Mouse (Mus musculus): ENCODE results near the gene Capza2. TPM values are rescaled to one million over a fixed set of nuclear protein-coding genes. Genes with fewer than 3 reads are reported as not detected.

Capza2 gene
- 162 and 163 TPM in 2 replicates for polyA plus RNA-seq (2012; rRNA removed)

GRCm38 (mm10) chr6:17635615-17636284 is at the start of gene Capza2:
Gene Capza2 (plus strand): TSS chr6:17636234.
- TF ChIP-seq POLR2A (IDR thresholded peaks at IDR 0.05; ENCODE audit: extremely low read depth, insufficient read depth, low read length) = no peak
- no peak for TF ChIP-seq CTCF (IDR thresholded peaks at IDR 0.05; ENCODE audit: extremely low read depth, insufficient read depth, low read length)
- H3K27ac ChIP-seq (ENCODE audit: insufficient read depth, low read length) = peak within 1 kb of the TSS; percentile 29; the same call in 1 of the 2 replicates
- peak within 1 kb of the TSS; percentile 85 for H3K4me3 ChIP-seq (ENCODE audit: insufficient read depth, low read length)
- 0 out of 2 replicates have a peak, but pooled peaks cover 1% of the 10 kb centered on the region for H3K4me1 ChIP-seq (ENCODE audit: control insufficient read depth, insufficient read depth, low read length)

- no peak overlapping the region for H3K4me3 ChIP-seq (ENCODE audit: insufficient read depth, low read length)
- TF ChIP-seq POLR2A (IDR thresholded peaks at IDR 0.05; ENCODE audit: extremely low read depth, insufficient read depth, low read length) (no peak), CTCF (IDR thresholded peaks at IDR 0.05; ENCODE audit: extremely low read depth, insufficient read depth, low read length) (peak; percentile 97)
- H3K4me1 ChIP-seq (ENCODE audit: control insufficient read depth, insufficient read depth, low read length) = no peaks in the 10 kb centered on the region
- no peak overlapping the region for H3K27ac ChIP-seq (ENCODE audit: insufficient read depth, low read length)
These were observed 46.7 kb upstream of the Capza2 start for GRCm38 (mm10) chr6:17589049-17589952.

GRCm38 (mm10) chr6:17589953-17590627 is 45.9 kb upstream of the Capza2 start:
- no peak overlapping the region for H3K27ac ChIP-seq (ENCODE audit: insufficient read depth, low read length)
- no peak overlapping the region for H3K4me3 ChIP-seq (ENCODE audit: insufficient read depth, low read length)
- H3K4me1 ChIP-seq (ENCODE audit: control insufficient read depth, insufficient read depth, low read length) = no peaks in the 10 kb centered on the region
- TF ChIP-seq POLR2A (IDR thresholded peaks at IDR 0.05; ENCODE audit: extremely low read depth, insufficient read depth, low read length) (no peak), CTCF (IDR thresholded peaks at IDR 0.05; ENCODE audit: extremely low read depth, insufficient read depth, low read length) (no peak)

GRCm38 (mm10) chr6:17593971-17594370 is 42.1 kb upstream of the Capza2 start:
- H3K4me3 ChIP-seq (ENCODE audit: insufficient read depth, low read length) = no peak overlapping the region
- H3K27ac ChIP-seq (ENCODE audit: insufficient read depth, low read length) = no peak overlapping the region
- TF ChIP-seq CTCF (IDR thresholded peaks at IDR 0.05; ENCODE audit: extremely low read depth, insufficient read depth, low read length) (no peak), POLR2A (IDR thresholded peaks at IDR 0.05; ENCODE audit: extremely low read depth, insufficient read depth, low read length) (no peak)
- H3K4me1 ChIP-seq (ENCODE audit: control insufficient read depth, insufficient read depth, low read length) = no peaks in the 10 kb centered on the region

GRCm38 (mm10) chr6:17595712-17596462 is 40.1 kb upstream of the Capza2 start:
- TF ChIP-seq POLR2A (IDR thresholded peaks at IDR 0.05; ENCODE audit: extremely low read depth, insufficient read depth, low read length) = no peak
- TF ChIP-seq CTCF (IDR thresholded peaks at IDR 0.05; ENCODE audit: extremely low read depth, insufficient read depth, low read length) = no peak
- Histone ChIP-seq H3K4me3 (ENCODE audit: insufficient read depth, low read length) (no peak overlapping the region), H3K4me1 (ENCODE audit: control insufficient read depth, insufficient read depth, low read length) (no peaks in the 10 kb centered on the region), H3K27ac (ENCODE audit: insufficient read depth, low read length) (no peak overlapping the region)

- H3K4me3 ChIP-seq (ENCODE audit: insufficient read depth, low read length) = no peak overlapping the region
- no peak overlapping the region for H3K27ac ChIP-seq (ENCODE audit: insufficient read depth, low read length)
- no peak for TF ChIP-seq CTCF (IDR thresholded peaks at IDR 0.05; ENCODE audit: extremely low read depth, insufficient read depth, low read length)
- no peak for TF ChIP-seq POLR2A (IDR thresholded peaks at IDR 0.05; ENCODE audit: extremely low read depth, insufficient read depth, low read length)
- H3K4me1 ChIP-seq (ENCODE audit: control insufficient read depth, insufficient read depth, low read length) = no peaks in the 10 kb centered on the region
These were observed 36.7 kb upstream of the Capza2 start for GRCm38 (mm10) chr6:17599373-17599772.

- TF ChIP-seq POLR2A (IDR thresholded peaks at IDR 0.05; ENCODE audit: extremely low read depth, insufficient read depth, low read length) = no peak
- TF ChIP-seq CTCF (IDR thresholded peaks at IDR 0.05; ENCODE audit: extremely low read depth, insufficient read depth, low read length) = no peak
- H3K4me3 ChIP-seq (ENCODE audit: insufficient read depth, low read length) = no peak overlapping the region
- H3K4me1 ChIP-seq (ENCODE audit: control insufficient read depth, insufficient read depth, low read length) = no peaks in the 10 kb centered on the region
- no peak overlapping the region for H3K27ac ChIP-seq (ENCODE audit: insufficient read depth, low read length)
These were observed 34.5 kb upstream of the Capza2 start for GRCm38 (mm10) chr6:17601526-17601925.

- TF ChIP-seq POLR2A (IDR thresholded peaks at IDR 0.05; ENCODE audit: extremely low read depth, insufficient read depth, low read length) = no peak
- Histone ChIP-seq H3K27ac (ENCODE audit: insufficient read depth, low read length) (no peak overlapping the region), H3K4me1 (ENCODE audit: control insufficient read depth, insufficient read depth, low read length) (no peaks in the 10 kb centered on the region), H3K4me3 (ENCODE audit: insufficient read depth, low read length) (no peak overlapping the region)
These were observed 29.1 kb upstream of the Capza2 start for GRCm38 (mm10) chr6:17606915-17607314.

All from cortical plate, adult 2 months (tissue).